Mouse (Mus musculus): ENCODE measurements at regions not wholly inside any gene's neighbourhood (a gene's known extent, or its start where the extent isn't known, plus 50 kb on each side); places are given as distances from the start of the nearest gene placed in this dataset.

DNA sequence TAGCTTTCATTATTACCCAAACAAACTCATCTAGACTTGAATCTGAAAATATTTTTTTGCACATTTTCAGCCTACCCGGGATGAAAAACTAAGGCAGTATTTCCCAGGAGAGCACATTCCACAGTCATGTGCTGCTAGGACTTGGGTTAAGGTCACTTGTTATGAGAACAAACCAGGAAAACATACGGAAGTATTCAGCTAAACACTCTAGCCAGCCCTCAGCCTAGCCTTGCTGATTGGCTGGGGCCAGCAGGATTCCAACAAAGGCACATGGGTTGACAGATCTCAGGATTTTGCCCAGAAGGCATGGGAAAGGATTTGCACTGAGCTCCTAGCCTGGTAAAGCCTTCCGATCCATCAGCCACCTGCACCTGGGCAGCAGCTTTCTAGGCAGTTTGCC is 68.0 kb upstream of the Jak1 start:
- TF ChIP-seq EP300 (IDR thresholded peaks at IDR 0.05; ENCODE audit: low read length) (no peak), CHD1 (IDR thresholded peaks at IDR 0.05; ENCODE audit: low read depth, low read length) (no peak)
